Mouse (Mus musculus): ENCODE results near the gene Dnah17. TPM values are rescaled to one million over a fixed set of nuclear protein-coding genes. Genes with fewer than 3 reads are reported as not detected.

Gene Dnah17
- total RNA-seq, 2 experiments from 2014 or later = 0.12 TPM; not detected in 1

GRCm38 (mm10) chr11:118091002-118091670 lies 39.3 kb downstream of the Dnah17 start:
- 0 out of 2 replicates have a peak, but pooled peaks have one; percentile 29 for ATAC-seq (replicated peaks; ENCODE audit: poor library complexity)

DNA sequence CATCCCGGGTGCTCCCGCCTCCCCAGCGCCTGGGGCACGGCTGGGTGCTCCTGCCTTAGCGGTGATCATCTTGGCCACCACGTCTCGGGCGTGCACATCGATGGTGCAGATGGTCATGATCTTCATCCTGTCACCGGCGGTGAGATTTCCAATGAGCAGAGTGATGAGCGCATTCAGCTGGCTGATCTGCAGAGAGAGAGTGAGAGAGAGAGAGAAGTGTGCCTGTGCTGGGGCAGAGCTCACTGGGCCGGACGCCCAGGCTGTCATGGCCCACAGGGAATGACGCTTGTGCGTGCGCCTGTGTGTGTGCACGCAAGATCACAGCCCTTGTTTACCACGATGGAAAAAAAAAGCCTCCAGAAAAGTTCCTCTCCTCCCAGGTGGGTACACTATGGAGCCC lies 41.5 kb downstream of the Dnah17 start:
- no peak for ATAC-seq (replicated peaks; ENCODE audit: poor library complexity)

DNA sequence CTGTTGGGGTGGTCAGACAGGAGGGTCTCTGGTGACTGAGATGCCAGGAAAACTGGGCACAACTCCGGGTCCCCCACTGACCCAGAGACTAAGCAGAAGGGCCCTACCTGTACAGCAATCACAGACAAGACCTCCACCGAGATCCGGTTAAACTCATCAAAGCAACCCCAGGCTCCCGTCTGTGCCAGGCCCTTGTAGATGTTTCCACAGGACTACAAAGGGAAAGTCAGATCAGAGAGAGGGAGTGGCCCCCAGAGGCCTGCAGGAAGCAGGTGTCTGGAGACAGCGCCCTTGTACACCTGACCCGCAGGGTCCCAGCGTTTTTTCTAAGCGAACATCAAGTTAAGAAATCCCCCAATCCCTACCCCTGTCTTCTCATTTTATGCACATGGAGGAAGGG lies 44.5 kb downstream of the Dnah17 start:
- no peak for ATAC-seq (replicated peaks; ENCODE audit: poor library complexity)

GRCm38 (mm10) chr11:118085176-118085575 lies 45.3 kb downstream of the Dnah17 start:
- ATAC-seq (replicated peaks; ENCODE audit: poor library complexity) = no peak

- ATAC-seq (replicated peaks; ENCODE audit: poor library complexity) = no peak
These were observed 46.2 kb downstream of the Dnah17 start for GRCm38 (mm10) chr11:118084266-118084665.

- ATAC-seq (replicated peaks; ENCODE audit: poor library complexity) = peak; percentile 66
These were observed 46.6 kb downstream of the Dnah17 start for GRCm38 (mm10) chr11:118083811-118084210.

DNA sequence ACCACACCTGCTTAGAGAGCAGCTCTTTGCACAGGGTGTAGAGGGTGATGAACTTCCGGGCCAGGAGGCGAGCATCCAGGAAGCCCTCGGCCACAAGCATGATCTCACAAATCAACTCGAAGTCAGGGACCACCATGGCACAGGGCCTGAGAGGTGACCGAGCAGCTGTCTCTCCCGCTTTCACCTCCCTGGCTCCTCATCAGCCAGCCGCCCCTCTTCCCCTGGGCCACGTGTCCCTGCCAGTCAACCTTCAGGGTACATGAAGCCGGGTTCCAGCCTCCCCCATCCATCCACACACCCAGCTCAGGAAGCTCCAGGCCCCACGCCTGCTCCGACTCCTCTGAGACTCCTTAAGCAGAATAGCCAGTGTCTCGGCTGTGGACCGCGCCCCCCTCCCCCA lies 48.1 kb downstream of the Dnah17 start:
- no peak for ATAC-seq (replicated peaks; ENCODE audit: poor library complexity)

GRCm38 (mm10) chr11:118079750-118080149 lies 50.7 kb downstream of the Dnah17 start:
- no peak for ATAC-seq (replicated peaks; ENCODE audit: poor library complexity)

DNA sequence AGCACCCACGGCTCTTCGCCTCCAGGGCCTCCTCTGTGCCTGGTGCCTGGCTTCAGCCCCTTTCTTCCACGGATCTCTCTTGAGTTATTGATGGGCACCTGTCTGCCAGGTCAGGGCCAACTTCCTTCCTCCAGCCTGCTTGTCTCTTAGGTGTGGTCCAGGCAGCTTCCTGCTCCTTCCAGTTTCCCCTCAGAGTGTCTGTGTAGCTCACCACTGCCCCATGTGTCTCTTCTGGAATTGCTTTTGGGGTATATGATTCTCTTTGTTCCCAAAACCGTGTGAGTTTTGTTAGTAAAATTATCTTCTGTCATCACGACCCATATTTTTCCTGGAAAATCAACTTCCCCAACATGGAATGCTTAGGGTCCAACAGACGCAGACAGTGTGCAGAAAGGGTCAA lies 53.5 kb downstream of the Dnah17 start:
- no peak for ATAC-seq (replicated peaks; ENCODE audit: poor library complexity)

DNA sequence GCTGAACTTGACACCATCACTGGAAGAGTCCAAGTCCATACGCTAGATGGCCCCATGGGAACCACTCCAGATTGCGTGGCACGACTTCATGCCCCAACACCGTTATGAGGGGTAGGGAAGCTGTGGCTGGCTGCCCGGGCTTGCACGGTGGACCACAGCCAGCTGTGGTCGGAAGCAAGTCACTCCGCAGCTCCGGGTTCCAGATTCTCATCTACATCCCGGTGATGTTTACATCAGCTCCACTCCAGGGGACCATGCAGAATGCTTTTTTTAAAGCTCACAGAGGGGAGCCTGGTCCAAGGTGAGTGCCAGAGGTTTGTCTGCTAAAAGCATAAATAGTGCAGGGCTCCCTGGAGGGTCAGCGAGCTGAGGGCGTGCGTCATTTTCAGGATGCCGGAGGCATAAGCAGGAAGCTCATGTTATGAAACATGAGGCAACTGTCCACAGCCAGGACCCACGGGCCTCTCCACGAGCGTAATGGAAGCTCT lies 55.4 kb downstream of the Dnah17 start:
- peak; percentile 67 for ATAC-seq (replicated peaks; ENCODE audit: poor library complexity)

DNA sequence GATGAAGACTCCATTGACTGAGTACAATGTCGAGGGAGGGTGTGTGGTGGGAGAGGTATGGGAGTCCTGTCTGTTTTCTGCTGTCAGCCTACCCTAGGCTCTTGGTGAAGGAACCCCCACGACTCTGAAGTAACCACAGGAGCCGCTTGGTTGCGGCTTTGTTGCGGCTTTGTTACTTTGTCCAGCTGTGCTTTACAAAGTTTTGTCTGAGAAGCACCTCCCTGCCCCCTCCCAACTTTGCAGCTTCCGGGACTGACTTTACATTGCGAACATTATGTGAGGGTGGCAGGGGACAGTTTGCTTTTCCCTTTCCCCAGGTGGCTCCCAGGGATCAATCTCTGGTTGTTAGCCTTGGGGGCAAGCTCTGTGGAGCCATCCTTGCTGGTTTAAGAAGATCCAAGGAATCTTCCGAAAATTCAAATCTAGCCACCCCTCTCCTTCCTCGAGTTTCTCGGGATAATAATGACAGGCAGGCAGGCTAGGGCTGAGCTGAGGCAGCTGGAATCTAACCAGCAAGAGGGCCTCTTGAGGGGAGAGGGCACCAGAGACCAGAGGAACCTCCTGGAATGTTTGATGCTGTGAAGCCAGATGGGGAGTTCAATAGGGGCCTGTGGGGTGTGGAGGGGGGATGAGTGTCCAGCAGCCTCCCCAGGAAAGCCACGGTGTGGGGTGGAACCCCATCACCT lies 59.1 kb downstream of the Dnah17 start:
- ATAC-seq (replicated peaks; ENCODE audit: poor library complexity) = no peak

GRCm38 (mm10) chr11:118068812-118069332 lies 61.6 kb downstream of the Dnah17 start:
- no peak for ATAC-seq (replicated peaks; ENCODE audit: poor library complexity)

DNA sequence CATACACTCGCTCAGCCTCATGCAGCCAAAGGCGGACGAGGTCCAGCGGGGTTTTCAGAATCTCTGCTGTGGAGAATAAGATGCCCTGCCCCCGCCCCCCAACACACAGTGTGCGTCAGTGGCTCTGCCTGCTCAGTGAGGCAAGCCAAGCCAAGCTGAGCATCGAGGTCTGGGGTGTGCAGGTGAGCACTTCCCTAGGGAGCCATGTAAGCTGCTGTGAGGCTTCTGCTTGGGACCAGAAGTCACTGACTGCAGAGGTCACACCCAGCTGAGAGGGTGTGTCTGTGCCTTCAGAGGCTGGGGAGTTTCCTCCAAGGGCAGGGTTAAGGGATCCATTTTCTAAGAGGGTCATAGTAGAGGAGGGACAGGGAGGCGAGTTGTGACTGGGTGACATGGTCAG lies 62.8 kb downstream of the Dnah17 start:
- no peak for ATAC-seq (replicated peaks; ENCODE audit: poor library complexity)

DNA sequence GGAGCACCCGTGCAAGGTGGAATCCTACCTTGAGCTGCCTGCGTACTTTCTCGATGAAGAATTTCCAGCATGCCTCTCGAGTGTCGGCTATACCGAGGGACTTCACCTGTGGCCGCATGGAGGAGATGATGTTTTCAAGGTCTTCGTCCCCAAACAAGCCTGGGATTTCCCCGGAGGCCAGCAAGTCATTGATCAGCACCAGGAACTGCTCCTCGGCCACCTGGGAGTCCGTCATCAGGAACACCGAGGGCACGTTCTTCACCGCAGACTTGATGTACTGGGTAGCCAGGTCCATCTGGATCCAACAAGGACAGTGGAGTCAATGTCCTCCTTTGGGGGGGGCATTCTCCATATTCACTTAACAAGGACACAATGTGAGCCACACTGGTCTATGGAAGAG lies 70.4 kb downstream of the Dnah17 start:
- ATAC-seq (replicated peaks; ENCODE audit: poor library complexity) = no peak

GRCm38 (mm10) chr11:118058872-118059271 lies 71.6 kb downstream of the Dnah17 start:
- no peak for ATAC-seq (replicated peaks; ENCODE audit: poor library complexity)

DNA sequence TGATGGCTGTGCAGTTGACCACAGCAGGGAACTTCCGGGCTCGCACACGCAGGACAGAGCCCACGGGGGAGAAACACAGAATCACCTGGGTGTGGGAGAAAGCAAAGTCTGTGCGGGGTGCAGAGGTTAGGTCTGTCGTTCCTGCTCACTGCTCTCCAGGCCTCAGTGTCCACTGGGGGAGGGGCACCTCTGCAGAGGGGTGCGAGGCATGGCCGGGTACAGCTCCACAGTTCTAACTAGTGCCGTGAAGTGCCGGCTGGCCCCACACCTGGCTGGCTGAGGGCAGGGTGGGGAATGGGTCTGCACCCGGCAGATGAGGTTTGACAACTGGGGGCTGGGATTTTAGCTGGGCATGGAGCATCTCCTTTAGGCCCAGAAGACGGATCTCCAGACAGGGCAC lies 72.1 kb downstream of the Dnah17 start:
- no peak for ATAC-seq (replicated peaks; ENCODE audit: poor library complexity)

DNA sequence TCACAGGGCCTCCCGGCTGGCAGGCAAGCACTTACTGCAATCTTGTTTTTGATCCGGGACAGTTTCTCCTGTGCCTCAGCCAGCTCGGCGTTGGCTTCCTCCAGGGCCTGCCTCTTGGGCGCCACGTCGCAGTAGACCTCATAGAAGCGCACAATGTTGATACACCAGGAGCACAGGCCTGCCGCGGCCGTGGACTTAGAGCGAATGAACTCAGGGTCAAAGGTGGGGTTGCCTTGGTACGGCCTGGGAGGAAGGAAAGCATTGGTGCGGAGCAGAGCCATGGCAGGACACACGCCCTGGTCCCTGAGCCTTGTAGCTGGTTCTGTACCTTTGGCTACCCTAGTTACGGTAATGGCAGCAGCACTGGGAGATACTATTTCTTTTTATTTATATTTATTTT lies 80.3 kb downstream of the Dnah17 start:
- ATAC-seq (replicated peaks; ENCODE audit: poor library complexity) = no peak

DNA sequence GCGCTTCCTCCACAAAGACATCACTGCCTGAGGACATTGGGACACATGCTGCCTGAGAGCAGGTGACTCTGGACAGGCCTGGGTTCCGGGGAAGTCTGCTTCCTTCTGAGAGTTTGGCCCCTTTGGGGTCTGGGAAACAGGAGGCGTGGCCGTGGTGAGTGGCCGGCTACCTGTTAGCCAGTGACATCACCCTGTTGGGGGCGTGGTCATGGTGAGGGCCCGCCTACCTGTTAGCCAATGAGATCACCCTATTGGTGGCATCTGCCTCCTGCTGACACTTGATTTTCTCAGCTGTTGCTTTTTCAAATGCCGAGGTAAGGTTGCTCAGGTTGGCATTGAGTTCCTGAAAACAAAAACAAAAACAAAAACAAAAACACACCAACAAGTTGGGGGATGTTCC lies 80.8 kb downstream of the Dnah17 start:
- ATAC-seq (replicated peaks; ENCODE audit: poor library complexity) = no peak

DNA sequence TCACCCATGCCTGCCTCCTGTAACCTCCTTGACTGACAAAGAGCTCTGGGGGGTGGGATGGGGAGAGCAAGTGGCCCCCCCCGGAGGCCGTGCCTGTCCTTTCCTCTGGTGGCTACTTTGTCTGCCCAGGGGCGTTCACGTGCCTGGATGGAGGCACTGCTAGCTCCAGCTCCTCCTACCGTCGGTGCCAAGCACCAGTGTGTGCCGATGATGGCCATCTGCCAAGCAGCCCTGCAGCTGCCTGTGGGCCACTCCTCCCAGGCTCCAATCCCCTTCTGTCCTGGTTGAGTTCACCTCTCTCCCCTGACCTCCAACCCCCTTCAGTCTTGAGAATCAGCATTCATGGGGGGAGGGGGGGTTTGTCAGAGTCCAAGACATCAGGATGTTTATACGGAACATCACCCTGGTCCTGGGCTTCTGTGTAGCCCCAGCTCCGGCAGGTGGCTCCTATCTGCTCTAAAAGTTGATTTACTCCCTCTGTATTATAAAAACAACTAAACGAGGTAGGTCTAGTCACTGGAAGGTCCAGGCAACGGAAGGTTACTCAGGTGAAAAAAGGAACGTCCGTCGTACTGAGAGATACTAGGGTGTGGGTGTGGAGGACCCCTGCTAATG lies 87.0 kb downstream of the Dnah17 start:
- ATAC-seq (replicated peaks; ENCODE audit: poor library complexity) = 0 out of 2 replicates have a peak, but pooled peaks have one; percentile 17

- ATAC-seq (replicated peaks; ENCODE audit: poor library complexity) = no peak
These were observed 87.6 kb downstream of the Dnah17 start for GRCm38 (mm10) chr11:118042791-118043190.

DNA sequence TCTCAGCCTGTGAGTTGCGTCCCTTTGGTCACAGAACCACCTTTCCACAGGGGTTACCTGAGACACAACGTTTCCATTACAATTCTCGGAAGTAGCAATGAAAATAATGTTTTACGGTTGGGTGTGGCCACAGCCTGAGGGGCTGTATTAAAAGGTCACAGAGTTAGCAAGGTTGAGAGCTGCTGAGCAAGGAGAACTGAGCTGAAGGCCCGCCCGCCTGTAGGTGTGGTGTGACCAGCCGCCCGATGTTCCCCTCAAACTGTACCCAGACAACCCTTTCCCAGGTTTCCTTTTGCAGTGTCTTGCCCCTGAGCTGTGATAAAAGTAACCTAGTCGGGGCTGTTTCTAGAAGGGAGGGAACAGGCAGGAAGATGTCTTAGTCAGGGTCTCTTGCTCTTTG lies 95.4 kb downstream of the Dnah17 start:
- no peak for ATAC-seq (replicated peaks; ENCODE audit: poor library complexity)

- ATAC-seq (replicated peaks; ENCODE audit: poor library complexity) = no peak
These were observed 96.0 kb downstream of the Dnah17 start for GRCm38 (mm10) chr11:118034395-118034794.

Measured in megakaryocyte progenitor cell, adult 5-6 weeks (primary cell).